Mouse (Mus musculus): ENCODE results near the gene Dpf2. TPM values are rescaled to one million over a fixed set of nuclear protein-coding genes. Genes with fewer than 3 reads are reported as not detected.
"Not testable (repeated sequence)": the region's sequence is repeated elsewhere in the genome, so short reads cannot be mapped to it uniquely, and the experiment has no call there.

Dpf2 gene
- total RNA-seq, 2 experiments from 2014 or later, result 101 TPM

DNA sequence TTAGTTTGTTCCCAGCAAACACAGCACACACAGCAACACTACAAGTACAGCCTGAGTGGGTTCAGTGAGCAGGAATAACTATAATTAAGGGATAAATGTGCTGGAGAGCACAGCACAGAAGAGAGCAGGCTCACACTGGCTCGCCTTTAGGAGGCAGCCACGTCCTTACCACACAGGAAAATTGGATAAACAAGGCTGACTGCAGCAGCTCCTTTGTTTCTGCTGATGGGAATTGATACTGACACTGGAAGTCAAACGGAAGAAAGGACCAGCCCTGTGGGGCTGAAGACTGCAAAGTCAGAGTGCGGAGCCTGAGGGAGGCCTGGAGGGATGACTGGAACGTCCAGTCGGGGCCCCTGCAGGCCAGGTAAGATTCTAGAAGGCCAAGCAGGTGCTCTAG lies 2.6 kb downstream of the Dpf2 start:
- intact Hi-C loops (cut with DNase I), result loop anchor here (2.0 kb wide), 1 partner anchor 15 kb away; the partner anchor contains the start of gene Tigd3
- no peak for DNase-seq

DNA sequence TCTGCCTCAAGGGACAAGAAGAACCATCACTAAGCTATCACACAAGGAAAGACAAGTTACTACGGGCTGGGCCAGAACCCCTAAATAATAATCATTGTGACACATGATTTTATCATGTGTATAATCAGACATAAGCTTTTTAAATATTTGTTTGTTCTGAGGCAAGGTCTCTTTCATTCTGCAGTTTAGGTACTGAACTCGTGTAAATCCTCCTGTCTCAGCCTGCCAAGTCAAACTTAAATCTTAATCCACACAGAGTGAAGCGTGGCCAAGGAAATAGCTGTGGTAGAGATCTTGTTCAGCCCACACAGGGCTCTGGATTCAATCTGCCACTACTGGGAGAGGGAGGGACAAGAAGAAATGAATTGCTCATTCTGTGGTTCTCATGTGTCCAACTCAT lies 5.5 kb downstream of the Dpf2 start:
- intact Hi-C loops (cut with DNase I), result no loop called here
- DNase-seq, result no peak

- DNase-seq, result peak; percentile 93 to 95
- intact Hi-C loops (cut with DNase I), result loop anchor here (2.0 kb wide), 1 partner anchor 17 kb away; no protein-coding TSS in a partner anchor
Measured at GRCm38 (mm10) chr19:5894002-5894678, 18.7 kb downstream of the Dpf2 start, which contains the start of gene Tigd3. Gene Tigd3 (minus strand): TSS chr19:5894149.

GRCm38 (mm10) chr19:5893282-5894001 lies 19.4 kb downstream of the Dpf2 start:
- intact Hi-C loops (cut with DNase I), result loop anchor here (2.0 kb wide), 1 partner anchor 17 kb away; no protein-coding TSS in a partner anchor
- DNase-seq, result no peak

DNA sequence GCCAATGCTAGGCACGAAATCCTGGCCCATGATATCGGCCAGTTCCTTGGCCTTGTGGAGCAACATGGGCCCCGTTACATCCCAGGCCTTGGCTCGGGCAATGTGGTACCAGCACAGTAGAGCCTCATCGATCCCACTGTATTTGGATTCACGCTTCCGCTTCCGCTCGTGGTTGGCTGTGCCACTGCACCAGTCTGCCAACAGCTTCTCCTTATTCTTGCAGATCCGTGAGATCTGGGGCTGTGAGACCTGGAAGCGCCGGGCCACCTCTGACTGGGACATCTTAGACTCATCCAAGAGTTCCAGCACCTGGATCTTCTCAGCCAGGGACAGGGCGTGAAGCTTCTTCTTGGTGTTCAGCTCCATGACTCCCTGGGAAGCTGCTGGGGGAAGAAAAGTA lies 20.1 kb downstream of the Dpf2 start:
- no peak for DNase-seq
- intact Hi-C loops (cut with DNase I), result no loop called here

DNA sequence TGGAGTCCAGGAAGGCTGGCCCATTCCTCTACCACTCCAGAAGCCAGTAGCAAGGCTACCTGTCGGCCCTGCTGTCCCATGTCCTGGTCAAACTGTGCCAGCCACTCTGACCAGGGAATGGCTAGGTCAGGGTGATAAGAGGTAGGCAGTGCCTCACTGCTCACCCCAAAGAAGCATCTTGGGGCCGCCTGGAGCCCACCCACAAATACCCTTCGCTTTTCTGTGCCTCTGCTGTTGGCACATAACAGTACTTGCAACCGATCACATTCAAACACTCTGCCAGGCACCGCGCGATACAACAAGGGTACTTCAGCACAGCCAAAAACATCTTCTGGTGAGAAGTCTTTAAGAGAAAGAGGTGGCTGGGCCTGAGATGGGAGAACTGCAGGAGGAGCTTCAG lies 20.5 kb downstream of the Dpf2 start:
- no peak for DNase-seq
- intact Hi-C loops (cut with DNase I), result no loop called here

DNA sequence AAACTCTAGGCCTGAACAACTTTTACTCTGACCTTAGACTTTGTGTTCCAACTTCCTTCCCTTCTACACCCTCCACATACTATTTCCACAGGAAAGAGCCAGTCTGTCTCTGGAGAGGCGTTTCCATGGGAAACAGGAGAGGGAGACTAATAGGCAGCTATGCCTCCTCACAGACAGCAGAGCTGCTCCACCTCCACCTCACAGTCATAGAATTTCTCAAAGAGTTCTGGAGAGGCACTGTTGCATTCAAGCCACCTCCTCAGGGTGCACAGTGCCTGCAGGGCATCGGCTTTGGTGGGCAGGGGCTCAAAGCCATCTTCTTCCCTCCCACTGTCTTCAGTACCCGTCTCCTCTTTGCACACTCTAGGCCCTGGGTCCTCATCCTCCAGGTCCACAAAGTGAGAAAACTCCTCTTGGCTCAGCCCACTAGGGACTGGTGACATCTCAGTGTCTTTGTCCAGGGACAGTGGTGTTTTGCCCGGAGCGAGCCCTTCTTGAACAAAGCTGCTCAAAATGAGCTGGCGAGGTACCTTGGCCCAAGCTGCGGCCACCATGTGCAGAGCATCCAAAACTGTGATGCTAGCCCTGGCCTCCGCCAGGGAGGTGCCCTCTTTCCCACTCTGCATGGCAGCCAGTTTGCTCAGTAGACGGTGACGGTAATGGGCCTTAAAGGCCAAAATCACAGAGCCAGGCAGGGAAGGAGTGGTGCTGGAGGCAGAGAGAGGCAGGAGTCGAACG lies 21.1 kb downstream of the Dpf2 start:
- DNase-seq, result no peak
- intact Hi-C loops (cut with DNase I), result no loop called here

GRCm38 (mm10) chr19:5889211-5889610 lies 23.6 kb downstream of the Dpf2 start:
- intact Hi-C loops (cut with DNase I), result loop anchor here (10.0 kb wide), 1 partner anchor 364 kb away; no protein-coding TSS in a partner anchor
- no peak for DNase-seq

DNA sequence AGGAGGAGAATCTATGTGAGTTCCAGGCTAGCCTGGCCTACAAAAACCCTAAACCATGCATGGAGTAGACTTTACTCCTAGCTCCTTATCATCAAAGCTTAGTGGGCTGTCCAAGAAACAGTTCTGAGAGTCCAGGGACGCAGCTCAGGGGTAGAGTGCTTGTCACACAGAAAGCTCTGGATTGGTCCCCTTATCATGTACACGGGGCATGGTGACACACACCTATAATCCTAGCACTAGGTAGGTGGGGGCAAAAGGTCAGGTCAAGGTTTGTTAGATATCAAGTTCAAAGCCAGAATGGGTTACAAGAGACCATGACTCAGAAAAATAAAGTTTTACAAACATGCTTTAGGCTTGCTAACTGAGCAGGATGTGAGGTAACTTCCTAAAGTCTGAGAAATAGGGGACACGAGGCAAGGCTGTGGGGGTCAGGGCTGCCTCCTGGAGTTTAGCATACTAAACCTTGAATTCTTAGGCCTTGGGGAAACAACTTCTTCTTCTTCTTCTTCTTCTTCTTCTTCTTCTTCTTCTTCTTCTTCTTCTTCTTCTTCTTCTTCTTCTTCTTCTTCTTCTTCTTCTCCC lies 25.5 kb downstream of the Dpf2 start:
- intact Hi-C loops (cut with DNase I), result loop anchor here (10.0 kb wide), 1 partner anchor 363 kb away; no protein-coding TSS in a partner anchor
- no peak for DNase-seq

- DNase-seq, result no peak
- intact Hi-C loops (cut with DNase I), result loop anchor here (10.0 kb wide), 1 partner anchor 361 kb away; no protein-coding TSS in a partner anchor
Measured at GRCm38 (mm10) chr19:5885838-5886237, 27.0 kb downstream of the Dpf2 start.

GRCm38 (mm10) chr19:5883935-5884334 lies 28.9 kb downstream of the Dpf2 start:
- intact Hi-C loops (cut with DNase I), result loop anchor here (10.0 kb wide), 1 partner anchor 359 kb away; no protein-coding TSS in a partner anchor

GRCm38 (mm10) chr19:5882079-5882478 lies 30.7 kb downstream of the Dpf2 start:
- intact Hi-C loops (cut with DNase I), result loop anchor here (10.0 kb wide), 1 partner anchor 357 kb away; no protein-coding TSS in a partner anchor
- not testable (repeated sequence) for DNase-seq

More at GRCm38 (mm10) chr19:5883935-5884334, 28.9 kb downstream of the Dpf2 start:
- DNase-seq, result no peak

- intact Hi-C loops (cut with DNase I), result loop anchor here (10.0 kb wide), 1 partner anchor 356 kb away; no protein-coding TSS in a partner anchor
- no peak for DNase-seq
Measured at GRCm38 (mm10) chr19:5881155-5881554, 31.7 kb downstream of the Dpf2 start.

DNA sequence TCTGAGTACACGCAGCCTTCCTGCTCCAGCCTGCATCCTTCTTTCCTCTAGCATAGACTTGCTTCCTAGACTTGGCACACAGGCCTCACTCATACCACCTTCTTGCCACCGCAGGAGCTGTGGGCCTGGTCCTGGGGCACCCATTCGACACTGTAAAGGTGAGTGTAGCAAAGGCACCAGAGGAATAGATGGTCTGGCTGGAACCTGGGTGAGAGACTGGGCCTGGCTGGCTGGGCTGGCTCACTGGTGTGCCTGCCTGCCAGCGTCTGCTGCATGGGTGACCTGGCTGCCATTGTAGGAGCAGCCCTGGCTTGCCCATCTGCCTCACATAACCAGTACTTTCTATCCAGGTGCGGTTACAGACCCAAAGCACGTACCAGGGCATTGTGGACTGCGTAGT lies 33.1 kb downstream of the Dpf2 start:
- intact Hi-C loops (cut with DNase I), result loop anchor here (2.0 to 10.0 kb wide), 2 partner anchors 29 to 355 kb away; no protein-coding TSS in a partner anchor

DNA sequence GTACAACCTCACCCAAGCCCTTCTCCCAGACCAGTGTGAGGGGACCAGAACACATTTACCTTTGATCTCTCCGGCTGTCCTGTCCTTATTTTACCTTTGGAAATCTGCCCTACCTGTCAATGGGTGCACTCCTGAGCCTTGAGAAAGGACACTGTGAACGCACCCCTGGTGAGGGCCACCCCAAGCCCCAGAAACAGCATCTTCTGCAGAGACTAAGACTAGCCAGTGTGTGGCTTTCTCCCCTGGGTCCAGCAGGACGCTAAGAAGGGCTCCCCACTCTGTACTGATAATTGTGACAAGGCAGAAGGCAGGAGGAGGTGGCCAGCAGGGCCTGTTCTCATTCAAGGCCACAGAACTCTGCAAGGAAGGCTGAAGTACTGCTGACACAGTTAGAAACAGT lies 33.9 kb downstream of the Dpf2 start:
- DNase-seq, result no peak
- intact Hi-C loops (cut with DNase I), result loop anchor here (1.0 to 2.0 kb wide), 2 partner anchors 28 to 86 kb away; no protein-coding TSS in a partner anchor

More for the DNA sequence above, 33.1 kb downstream of the Dpf2 start:
- no peak for DNase-seq

DNA sequence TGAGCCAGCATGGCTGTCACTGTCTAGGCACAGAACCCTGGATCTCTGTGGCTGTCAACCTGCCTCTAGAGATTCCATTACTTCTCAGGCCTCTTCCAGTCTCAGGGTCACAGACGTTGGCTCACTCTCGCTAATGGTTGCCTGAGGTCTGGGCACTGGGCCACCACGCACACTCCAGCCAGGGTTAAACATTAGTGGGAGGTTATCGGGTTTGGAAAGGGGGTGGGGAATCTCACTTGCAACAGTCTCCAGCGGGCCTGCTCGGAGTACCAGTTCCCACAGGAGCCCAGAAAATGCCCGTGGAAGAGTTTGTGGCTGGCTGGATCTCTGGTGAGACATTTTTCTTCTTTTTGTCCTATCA lies 34.5 kb downstream of the Dpf2 start:
- intact Hi-C loops (cut with DNase I), result loop anchor here (1.0 to 2.0 kb wide), 2 partner anchors 28 to 85 kb away; no protein-coding TSS in a partner anchor

GRCm38 (mm10) chr19:5877618-5878361 lies 35.0 kb downstream of the Dpf2 start, which contains the start of gene Slc25a45:
Gene Slc25a45 (plus strand): TSS chr19:5877808.
- DNase-seq, result peak; percentile 75 to 82
- intact Hi-C loops (cut with DNase I), result loop anchor here (1.0 to 2.0 kb wide), 2 partner anchors 27 to 84 kb away; no protein-coding TSS in a partner anchor

More for the DNA sequence above, 34.5 kb downstream of the Dpf2 start:
- DNase-seq, result peak; percentile 29 to 46

GRCm38 (mm10) chr19:5874969-5875480 lies 37.8 kb downstream of the Dpf2 start, which contains the start of gene Frmd8:
Gene Frmd8 (minus strand): TSS chr19:5875274.
- intact Hi-C loops (cut with DNase I), result no loop called here
- peak; percentile 94 for DNase-seq

Measured in heart, postnatal 14 days (tissue).